Mouse (Mus musculus): Measurements from ENCODE around the gene Ptgir.
"Not testable (repeated sequence)": the region's sequence is repeated elsewhere in the genome, so short reads cannot be mapped to it uniquely, and the experiment has no call there.

The Ptgir gene

DNA sequence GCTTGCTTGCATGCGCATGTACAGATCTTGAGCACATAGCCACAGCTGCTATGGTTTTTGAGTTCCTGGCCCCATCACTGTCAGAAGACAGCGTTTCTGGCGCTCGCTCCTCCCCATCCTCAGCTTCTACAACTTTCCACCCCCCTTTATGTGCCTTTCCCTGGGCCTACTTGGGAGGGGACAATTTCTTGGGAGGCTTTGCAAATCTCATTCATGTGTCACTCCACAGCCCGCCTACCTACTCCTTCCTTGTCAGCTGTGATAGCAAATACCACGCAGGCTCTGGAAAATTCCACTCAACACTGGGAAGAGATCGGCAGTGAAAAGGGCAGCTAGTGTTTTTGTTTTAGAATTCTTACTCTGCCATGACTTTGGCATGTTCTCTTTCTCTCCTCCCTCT, 34.0 kb downstream of the Ptgir start:
- no peak for DNase-seq (ENCODE audit: low read depth, low spot score)

DNA sequence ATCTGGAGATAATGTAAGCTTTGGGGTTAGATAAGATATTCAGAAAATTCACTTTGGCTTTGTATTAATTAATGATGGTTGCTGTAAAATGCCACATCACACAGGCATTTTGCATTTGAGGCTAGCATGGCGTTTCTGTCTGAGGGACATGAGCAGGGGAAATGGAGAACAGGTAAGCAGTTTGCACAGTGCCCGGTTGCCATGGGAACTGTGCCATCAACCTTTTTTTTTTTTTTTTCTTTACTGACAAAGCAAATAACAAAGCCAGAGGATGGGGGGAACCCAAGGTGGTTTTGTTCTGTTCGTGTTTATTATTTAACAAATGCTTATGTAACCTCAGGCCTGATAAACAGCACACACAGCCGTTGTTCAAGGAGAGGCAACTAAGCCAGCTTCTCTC, 36.6 kb downstream of the Ptgir start:
- DNase-seq (ENCODE audit: low read depth, low spot score): no peak

DNA sequence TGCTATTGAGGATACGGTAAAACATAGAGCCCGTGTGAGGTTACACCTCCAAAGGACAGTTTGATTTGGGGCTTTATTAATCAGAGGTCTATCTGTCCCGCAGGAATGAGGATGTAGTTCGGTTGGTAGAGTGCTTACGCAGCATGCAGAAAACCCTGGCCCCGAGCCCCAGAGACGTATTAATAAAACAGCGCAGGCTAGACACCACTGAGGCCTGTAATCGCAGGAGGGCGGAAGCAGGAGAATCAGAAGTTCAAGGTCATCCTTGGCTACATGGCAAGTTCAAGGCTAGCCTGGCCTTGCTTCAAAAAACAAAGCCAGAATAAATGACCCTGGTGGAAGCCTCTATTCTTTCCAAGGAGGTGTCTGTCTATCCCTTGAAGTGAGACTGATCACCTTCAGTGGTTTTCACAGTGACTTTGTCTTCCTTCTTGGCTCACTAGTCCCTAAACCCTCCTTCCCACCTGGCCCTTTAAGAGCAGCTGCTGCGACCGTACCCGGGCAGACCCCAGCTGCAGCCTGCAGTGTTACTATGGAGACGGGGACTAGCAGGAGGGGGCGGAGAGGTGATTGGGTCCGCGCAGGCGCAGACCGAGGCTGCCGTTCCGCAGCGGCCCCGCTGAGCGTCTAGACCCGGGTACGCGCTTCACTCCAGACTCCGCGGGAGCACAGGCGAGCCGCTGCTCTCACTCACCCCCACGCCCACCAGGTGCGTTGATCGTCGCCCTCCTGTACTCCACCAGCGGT, 37.9 kb downstream of the Ptgir start, which contains the start of gene Pnmal2:
TSS of gene Pnmal2 (plus strand) at position 622 of the 747 bp plus-strand sequence.
- DNase-seq (ENCODE audit: low read depth, low spot score): no peak

DNA sequence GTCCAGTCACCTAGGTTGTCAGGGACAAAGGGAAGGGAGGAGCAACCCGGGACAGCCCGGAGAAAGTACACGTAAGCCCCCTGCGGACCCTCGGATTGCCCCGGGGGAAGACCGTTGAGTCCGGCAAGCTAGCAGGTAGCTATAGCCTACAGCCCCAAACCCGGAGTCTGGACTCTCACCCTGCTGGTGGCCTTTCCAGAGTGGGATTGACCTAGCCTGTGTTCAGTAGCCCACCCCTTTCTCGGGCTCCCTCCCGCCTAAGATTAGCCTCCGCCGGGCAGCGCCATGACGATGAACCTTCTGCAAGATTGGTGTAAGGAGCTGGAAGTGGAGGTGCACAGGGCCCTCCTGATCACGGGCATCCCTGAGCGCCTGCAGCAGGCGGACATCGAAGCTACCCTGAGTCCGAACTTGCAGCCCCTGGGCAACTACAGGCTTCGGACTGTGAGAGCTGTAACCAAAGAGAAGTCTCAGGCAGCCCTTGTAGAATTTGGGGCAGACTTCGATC, 38.6 kb downstream of the Ptgir start:
- DNase-seq (ENCODE audit: low read depth, low spot score): no peak

DNA sequence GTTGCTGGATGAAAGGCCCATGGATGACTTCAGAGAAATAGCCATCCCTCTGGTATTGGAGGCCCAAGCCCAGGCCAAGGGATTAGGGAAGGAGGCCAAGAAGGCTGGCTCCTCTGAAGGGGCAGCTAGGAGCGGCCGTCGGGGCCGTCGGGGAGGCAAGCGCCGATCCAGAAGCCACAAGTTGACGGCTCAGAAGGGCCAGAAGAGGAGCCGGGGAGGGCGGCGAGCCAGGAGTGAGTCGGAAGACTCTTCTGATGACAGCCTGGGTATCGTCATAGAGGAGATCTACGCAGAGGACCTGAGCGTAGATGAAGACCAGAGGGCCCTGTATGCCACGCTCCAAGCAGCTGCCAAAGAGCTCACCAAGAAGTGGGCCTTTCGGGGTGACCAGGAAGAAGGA, 39.1 kb downstream of the Ptgir start:
- no peak for DNase-seq (ENCODE audit: low read depth, low spot score)

DNA sequence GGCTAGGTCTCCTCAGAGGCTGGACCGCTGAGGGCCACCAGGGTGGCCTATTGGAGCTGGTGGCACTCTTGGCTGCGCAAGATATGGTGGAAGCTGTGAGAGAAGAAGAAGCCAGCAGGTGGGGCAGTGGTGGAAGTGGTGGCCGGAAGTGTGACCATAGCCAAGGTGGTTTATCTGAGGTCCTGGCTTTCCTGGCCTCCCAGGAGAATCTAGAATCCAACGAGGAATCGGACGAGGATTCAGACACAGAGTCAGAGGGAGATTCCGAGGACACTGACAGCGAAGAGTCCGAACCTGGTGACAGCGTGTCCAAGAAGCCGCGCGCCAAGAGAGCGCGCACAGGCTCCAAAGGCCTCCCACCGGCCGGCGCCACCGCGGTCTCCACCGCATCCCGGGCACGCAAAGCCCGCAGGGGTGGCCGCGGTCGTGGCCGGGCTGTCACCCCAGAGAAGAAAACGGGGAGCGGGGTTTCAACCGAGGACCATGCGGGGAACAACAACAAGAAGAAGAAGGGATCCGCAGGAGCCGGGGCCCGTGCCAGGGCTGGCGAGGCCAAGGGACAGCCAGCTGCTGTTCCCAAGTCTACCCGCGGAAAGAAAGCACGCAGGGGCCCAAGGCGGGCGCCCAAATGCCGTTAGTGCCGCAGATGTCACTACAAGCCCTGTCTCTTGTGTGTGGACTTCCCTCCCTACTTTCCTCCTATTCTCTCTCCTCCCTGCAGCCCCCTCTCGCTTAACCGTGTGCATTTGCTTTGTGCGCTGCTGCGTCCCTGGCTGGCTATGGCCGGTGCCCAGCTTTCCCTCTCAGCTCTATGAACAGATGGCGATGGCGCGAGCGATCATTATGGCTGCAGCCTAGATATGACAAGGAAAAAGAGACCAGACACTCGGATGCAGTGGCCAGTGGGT, 40.4 kb downstream of the Ptgir start:
- DNase-seq (ENCODE audit: low read depth, low spot score): no peak

DNA sequence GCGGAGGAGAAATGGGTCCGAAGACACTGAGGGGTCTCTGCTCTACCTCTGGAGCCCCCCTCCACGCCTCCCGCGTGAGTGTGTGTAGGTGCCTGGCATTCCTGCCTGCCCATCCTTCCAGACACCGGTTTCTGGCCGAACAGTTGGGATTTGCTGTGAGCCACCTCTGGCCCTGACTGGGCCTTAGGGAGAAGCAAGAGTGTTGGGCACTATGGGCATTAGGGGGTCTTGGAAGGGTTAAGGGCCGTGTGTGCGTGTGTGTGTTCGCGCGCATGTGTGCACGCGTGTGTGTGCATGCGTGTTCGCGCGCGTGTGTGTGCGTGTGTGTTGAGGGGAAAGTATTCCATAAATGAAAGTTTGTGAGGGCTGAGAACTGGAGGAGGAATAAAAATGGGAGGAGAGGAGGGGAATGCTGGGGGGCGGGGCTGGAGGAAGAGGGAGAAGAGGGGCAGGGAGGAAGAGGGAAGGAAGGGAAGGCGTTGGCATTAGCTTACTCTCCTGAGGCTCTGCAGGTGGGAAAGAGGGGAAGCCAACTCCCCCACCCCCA, 41.1 kb downstream of the Ptgir start:
- no peak for DNase-seq (ENCODE audit: low read depth, low spot score)

DNA sequence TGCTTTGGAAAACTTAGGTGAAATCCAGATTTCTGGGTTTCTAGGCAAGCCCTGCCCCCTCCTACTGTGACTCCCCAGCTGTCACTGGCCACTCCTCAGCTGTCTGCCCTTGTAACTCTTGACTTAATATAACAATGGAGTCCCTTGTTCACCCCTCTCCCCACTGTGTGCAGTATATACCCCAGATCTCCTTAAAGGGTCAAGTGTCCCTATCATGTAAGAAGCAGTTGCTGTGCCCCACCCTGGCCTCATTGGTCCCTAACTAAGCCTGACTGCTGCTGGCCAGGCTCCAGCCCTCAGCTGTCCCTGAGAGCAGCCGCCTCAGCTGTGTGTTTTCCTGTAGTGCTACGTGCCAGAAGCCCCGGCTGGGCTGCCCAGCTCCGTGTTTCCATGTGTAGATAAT, 41.7 kb downstream of the Ptgir start:
- no peak for DNase-seq (ENCODE audit: low read depth, low spot score)

DNA sequence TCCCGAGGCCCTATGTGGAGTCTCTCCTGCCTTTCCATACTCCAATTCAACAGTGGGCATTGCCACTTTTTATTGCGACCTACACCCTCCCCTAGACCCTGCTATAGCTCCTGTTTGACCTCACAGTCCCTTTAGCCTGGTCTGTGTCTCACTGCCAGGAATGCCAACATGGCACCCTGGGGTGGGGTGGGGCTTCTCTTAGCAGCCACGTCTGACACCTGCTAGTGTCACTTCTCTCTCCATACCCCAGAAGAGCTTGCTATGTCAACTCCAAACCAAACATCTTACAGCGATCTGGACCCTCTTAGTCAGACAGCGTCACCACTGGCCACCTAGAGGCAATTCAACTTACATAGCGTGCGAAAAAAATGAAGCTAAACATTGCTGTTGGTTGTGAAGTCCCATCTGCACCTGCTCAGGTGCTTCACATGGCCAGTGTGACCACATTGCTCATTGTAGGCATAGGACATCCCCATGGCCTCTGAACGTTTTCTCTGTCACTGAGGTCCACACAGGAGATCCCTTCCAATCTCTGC, 42.7 kb downstream of the Ptgir start:
- DNase-seq (ENCODE audit: low read depth, low spot score): no peak

DNA sequence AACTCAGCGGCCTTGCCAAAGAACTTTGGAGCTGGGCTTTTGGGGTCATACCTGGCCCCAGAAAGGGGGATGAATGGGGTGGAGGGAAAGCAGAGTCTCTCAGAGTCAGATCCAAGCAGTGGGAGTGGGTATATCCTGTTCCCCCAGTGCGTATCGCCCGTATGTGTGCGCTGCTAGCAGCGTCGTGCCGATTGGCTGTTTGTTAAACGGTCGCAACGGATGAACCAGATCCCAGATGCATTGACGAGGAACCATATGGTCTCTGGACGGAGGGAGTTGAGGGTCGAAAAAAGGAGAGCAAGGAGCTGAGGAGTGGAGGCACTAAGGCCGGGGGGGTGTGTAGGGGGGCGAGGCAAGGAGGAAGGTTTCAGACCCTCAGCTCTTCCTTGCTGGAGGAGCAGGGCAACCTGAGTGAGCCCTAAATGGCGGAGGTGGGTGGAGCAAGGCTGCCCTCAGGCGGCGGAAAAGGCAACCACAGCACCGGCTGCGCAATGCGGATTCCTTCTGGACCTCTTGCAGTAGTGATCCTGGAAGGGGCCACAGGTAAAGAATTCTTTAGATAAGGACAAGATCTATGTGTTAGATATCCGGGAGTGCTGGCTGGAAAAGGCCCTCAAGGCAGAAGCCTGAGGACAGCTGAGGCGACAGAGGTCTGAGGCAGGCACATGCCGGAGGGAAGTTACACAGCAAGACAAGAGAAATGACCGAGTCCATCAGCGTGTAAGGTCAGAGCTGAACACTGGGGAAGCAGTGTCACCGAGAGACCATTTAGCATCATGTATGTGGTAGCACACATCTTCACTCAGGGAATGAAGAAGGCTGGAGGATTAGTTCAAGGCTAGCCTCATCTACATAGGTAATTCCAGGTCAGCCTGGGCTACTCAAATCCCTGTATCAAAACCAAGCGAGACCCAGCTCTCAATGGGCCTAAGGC, 43.9 kb downstream of the Ptgir start:
- no peak for DNase-seq (ENCODE audit: low read depth, low spot score)

DNA sequence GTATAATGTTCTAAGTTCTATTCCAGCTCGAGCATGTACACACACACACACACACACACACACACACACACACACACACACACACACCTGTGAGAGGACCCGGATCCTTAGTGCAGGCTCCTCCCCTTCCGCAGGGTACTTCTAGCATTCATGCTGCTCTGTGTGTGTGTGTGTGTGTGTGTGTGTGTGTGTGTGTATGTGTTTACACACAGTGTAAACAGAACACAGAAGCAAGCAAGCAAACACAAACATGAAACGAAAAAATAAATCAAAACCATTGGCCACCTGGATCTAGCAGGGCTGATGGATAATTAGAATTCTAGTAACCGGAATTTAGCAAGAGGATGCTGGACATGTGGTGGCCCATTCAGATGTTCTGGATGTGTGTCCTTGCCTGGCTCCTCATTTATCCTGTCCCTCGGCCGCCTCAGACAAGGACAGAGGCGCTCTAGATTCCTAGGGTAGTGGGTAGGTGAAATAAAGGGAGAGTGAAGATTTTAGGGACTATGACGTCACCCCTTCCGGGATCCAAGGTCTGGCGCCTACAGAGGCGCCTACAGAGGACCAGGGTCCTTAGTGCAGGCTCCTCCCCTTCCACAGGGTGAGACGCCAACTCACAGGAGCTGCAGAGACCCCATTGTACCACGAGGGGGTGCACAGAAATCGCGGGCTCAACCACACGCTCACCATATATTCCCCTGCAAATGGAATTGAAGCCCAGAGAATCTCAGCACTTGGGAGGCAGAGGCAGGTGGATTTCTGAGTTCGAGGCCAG, 44.8 kb downstream of the Ptgir start:
- DNase-seq (ENCODE audit: low read depth, low spot score): no peak

DNA sequence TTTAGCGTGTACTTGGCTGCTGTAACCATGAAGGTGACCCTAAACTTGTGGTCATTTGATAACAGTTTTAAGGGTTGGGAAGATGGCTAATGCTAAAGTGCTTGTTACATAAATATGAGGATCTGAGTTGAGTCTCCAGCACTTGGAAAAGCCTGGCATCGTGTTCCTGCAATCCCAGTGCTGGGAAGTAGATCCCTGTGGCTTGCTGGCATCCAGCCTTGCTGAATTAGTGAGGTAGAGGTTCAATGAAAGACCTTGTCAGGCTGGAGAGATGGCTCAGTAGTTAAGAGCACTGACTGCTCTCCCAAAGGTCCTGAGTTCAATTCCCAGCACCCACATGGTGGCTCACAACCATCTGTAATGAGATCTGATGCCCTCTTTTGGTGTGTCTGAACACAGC, 47.5 kb downstream of the Ptgir start:
- DNase-seq (ENCODE audit: low read depth, low spot score): not testable (repeated sequence)

DNA sequence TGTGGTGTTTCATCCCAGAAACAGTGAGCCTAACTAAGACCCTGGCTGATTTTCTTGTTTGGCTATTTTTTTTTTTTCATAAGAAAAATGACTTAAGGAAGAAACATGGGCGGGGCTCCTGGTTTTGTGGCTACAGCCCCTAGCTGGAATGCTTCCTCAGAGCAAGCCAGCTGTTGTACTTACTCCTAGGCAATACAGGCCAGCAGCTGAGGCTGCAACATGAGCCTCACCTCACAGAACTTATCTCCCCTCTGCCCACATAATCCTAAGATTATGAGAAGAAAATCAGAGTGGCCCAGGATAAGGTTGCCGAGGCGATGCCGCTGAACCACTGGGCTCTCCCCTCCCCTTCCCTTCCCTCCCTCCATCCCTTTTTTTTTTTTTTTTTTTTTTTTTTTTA, 49.4 kb downstream of the Ptgir start:
- no peak for DNase-seq (ENCODE audit: low read depth, low spot score)

DNA sequence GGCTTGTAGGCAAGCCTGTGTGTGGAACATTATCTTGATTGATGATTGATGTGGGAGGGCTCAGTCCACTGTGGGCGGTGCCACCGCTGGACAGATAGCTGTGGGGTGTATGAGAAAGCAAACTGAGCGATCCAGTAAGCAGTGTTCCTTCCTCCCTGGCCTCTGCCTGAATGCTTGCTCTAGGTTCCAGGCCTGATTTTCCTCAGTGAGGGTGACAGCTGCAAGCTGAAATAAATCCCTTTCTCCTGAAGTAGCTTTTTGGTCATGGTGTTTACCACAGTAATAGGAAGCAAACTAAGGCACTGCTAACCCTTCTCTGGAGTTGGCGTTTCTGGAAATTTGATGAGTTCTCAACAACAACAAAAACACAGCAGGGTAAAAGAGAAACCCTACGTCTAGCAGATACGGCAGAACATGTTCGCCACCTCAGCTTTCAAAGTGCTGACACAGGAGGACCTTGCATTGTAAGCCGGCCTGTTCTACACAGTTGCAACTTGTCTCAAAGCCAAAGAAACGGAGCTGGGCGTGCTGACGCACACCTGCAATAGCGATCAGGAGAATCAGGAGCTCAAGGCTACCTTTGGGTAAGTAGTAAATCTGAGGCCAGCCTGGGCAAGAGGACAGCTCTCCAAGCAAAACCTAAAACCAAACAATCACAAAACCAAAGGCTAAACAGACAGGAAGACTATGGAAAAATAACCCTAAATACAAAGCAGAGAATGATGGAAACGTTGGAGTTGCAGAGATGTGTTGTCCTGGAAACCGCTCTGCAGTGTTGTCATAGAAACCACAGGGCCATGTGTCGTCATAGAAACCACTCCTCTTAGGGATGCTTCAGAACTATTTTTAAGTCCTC, 50.3 kb downstream of the Ptgir start:
- no peak for DNase-seq (ENCODE audit: low read depth, low spot score)

DNA sequence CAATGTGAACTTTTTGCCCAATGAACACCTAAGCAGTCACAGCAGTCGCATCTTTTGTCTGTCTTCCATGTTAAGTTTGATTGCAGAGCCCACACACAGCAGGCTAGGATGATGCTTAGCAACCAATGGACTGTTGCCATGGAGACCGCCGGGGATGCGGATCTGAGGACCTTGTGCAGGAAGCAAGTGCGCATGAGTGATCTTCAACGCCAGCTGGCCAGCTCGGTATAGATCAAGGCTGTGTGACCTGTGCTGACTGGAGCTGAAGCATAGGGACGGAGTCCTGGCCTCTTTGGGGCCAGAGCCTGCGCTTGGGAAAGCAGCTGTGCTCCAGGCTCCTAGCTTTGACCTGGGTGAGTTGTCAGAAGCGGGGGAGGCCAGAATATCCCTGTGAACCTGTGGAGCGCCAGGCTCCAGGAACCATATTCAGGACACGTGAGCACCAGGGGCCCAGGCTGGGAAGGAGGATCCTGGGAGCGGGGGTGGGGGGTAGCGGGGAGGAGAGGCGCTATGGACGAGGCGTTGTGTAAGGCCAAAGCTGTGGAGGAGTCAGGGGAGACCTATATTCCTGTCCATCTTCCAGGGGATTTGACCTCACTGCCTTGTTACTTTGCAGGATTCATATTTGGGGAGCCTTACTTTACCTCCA, 53.4 kb downstream of the Ptgir start, which contains the start of gene Pnmal1:
TSS of gene Pnmal1 (plus strand) at position 141 of the 649 bp plus-strand sequence.
- no peak for DNase-seq (ENCODE audit: low read depth, low spot score)
